Mouse (Mus musculus): ENCODE results near the gene Oxsm. TPM values are rescaled to one million over a fixed set of nuclear protein-coding genes. Genes with fewer than 3 reads are reported as not detected.

Oxsm gene
- polyA plus RNA-seq, 1 experiment: 2.9 TPM

- Histone ChIP-seq H3K4me3 (ENCODE audit: extremely low read depth, insufficient read depth, insufficient read length) (no peak overlapping the region), H3K36me3 (ENCODE audit: control insufficient read depth, insufficient read depth, low read length) (no peaks in the 10 kb centered on the region), H3K27ac (ENCODE audit: insufficient read depth, low read length) (no peak overlapping the region), H3K27me3 (ENCODE audit: control insufficient read depth, insufficient read depth, low read length) (no peaks in the 10 kb centered on the region), H3K4me1 (ENCODE audit: control insufficient read depth, insufficient read depth, insufficient read length) (peaks cover 2% of the 10 kb centered on the region; the same call in 1 of the 2 replicates)
- WGBS: 87% methylated on average over 1 of the region's 1 CpGs
- TF ChIP-seq POLR2A (IDR thresholded peaks at IDR 0.05; ENCODE audit: low read depth, low read length): no peak
- DNase-seq (ENCODE audit: low read depth in 1 of 2, low spot score in 2 of 2): no peak
Observed at GRCm38 (mm10) chr14:16189142-16189541, 60.5 kb downstream of the Oxsm start.

Other genes with a start within 250 kb of the Oxsm start
- 19.8 and 27.1 TPM in 2 replicates for gene Ngly1, start 528 bp downstream of the Oxsm start, polyA plus RNA-seq (2012; rRNA removed)
- gene Top2b, start 115.4 kb upstream of the Oxsm start, polyA plus RNA-seq (2012; rRNA removed): 4.8 and 6.7 TPM in 2 replicates